Mouse (Mus musculus) limb, embryonic 12.5 days (tissue): ENCODE measurements at regions not wholly inside any gene's neighbourhood (a gene's known extent, or its start where the extent isn't known, plus 50 kb on each side); places are given as distances from the start of the nearest gene placed in this dataset.

ENCODE experiments used
- ATAC-seq: fragments of 200-750 bp; cut with Nextera tagmentation; 2 replicates; pipeline ENCODE4 v1.8.0; 2017; ENCODE audit warnings: low read depth, moderate TSS enrichment; ENCODE audit not compliant: insufficient number of reproducible peaks, insufficient read depth, low FRiP score, low TSS enrichment
- H3K27ac ChIP-seq: fragments of 300-500 bp; sonication (generic); 2 replicates; pipeline ENCODE4 v1.5.1; 2016; ENCODE audit warnings: mild to moderate bottlenecking, moderate library complexity
- H3K27me3 ChIP-seq: fragments of 300-500 bp; sonication (generic); 2 replicates; pipeline ENCODE4 v1.6.1; 2016; ENCODE audit warnings: mild to moderate bottlenecking, moderate library complexity
- H3K36me3 ChIP-seq: fragments of 300-500 bp; sonication (generic); 2 replicates; pipeline ENCODE4 v1.6.1; 2016; ENCODE audit warnings: mild to moderate bottlenecking, moderate library complexity
- H3K4me1 ChIP-seq: fragments of 300-500 bp; sonication (generic); replicated peaks from 2 replicates; pipeline ENCODE4 v1.6.1; 2016
- H3K4me2 ChIP-seq: fragments of 300-500 bp; sonication (generic); 2 replicates; pipeline ENCODE4 v1.6.1; 2016; ENCODE audit warnings: mild to moderate bottlenecking, moderate library complexity
- H3K4me3 ChIP-seq: fragments of 300-500 bp; sonication (generic); replicated peaks from 2 replicates; pipeline ENCODE4 v1.5.1; 2016; ENCODE audit warnings: mild to moderate bottlenecking
- H3K9ac ChIP-seq: fragments of 300-500 bp; sonication (generic); replicated peaks from 2 replicates; pipeline ENCODE4 v1.6.1; 2016; ENCODE audit warnings: mild to moderate bottlenecking, moderate library complexity
- H3K9me3 ChIP-seq: fragments of 300-500 bp; sonication (generic); 2 replicates; pipeline ENCODE4 v1.6.1; 2016; ENCODE audit warnings: mild to moderate bottlenecking, moderate library complexity
- WGBS: fragments of 180-500 bp; shearing (Covaris S2); methylation state at CpG from one replicate; pipeline ENCODE4 v1.1.7; 2016; 5-methylcytosine and 5-hydroxymethylcytosine counted together

- no peaks in the 10 kb centered on the region for H3K27me3 ChIP-seq
- H3K4me1 ChIP-seq = no peaks in the 10 kb centered on the region
- H3K36me3 ChIP-seq = no peaks in the 10 kb centered on the region
- H3K27ac ChIP-seq = no peak overlapping the region
- no peaks in the 10 kb centered on the region for H3K9me3 ChIP-seq
- H3K9ac ChIP-seq = no peak overlapping the region
- WGBS = 76% methylated on average over 7 of the region's 7 CpGs
- no peak for ATAC-seq
- no peak overlapping the region for H3K4me2 ChIP-seq
- H3K4me3 ChIP-seq = no peak overlapping the region
Measured at GRCm38 (mm10) chr15:36855550-36856131, 151.9 kb downstream of the Zfp706 start.

- no peak overlapping the region for H3K9ac ChIP-seq
- H3K27ac ChIP-seq = no peak overlapping the region
- no peaks in the 10 kb centered on the region for H3K36me3 ChIP-seq
- WGBS = 74% methylated on average over 6 of the region's 6 CpGs
- H3K27me3 ChIP-seq = no peaks in the 10 kb centered on the region
- ATAC-seq = no peak
- H3K4me2 ChIP-seq = no peak overlapping the region
- no peaks in the 10 kb centered on the region for H3K9me3 ChIP-seq
- no peaks in the 10 kb centered on the region for H3K4me1 ChIP-seq
- H3K4me3 ChIP-seq = no peak overlapping the region
Measured at GRCm38 (mm10) chr15:36854900-36855321, 152.7 kb downstream of the Zfp706 start.

- H3K9ac ChIP-seq = no peak overlapping the region
- H3K36me3 ChIP-seq = no peaks in the 10 kb centered on the region
- no peaks in the 10 kb centered on the region for H3K27me3 ChIP-seq
- H3K4me3 ChIP-seq = no peak overlapping the region
- no peak overlapping the region for H3K4me2 ChIP-seq
- 59% methylated on average over 6 of the region's 6 CpGs for WGBS
- H3K9me3 ChIP-seq = no peaks in the 10 kb centered on the region
- ATAC-seq = no peak
- no peaks in the 10 kb centered on the region for H3K4me1 ChIP-seq
- H3K27ac ChIP-seq = no peak overlapping the region
Measured at GRCm38 (mm10) chr15:36852229-36852821, 155.2 kb downstream of the Zfp706 start.

GRCm38 (mm10) chr15:36848238-36848637 is 159.3 kb downstream of the Zfp706 start:
- Histone ChIP-seq H3K27me3 (no peaks in the 10 kb centered on the region), H3K4me1 (no peaks in the 10 kb centered on the region), H3K9me3 (no peaks in the 10 kb centered on the region), H3K4me2 (no peak overlapping the region), H3K27ac (no peak overlapping the region), H3K9ac (no peak overlapping the region), H3K36me3 (no peaks in the 10 kb centered on the region), H3K4me3 (no peak overlapping the region)
- no peak for ATAC-seq
- WGBS = 56% methylated on average over 5 of the region's 5 CpGs

GRCm38 (mm10) chr15:36846806-36847205 is 160.8 kb downstream of the Zfp706 start:
- no peak for ATAC-seq
- WGBS = 81% methylated on average over 9 of the region's 9 CpGs
- Histone ChIP-seq H3K9ac (no peak overlapping the region), H3K4me3 (no peak overlapping the region), H3K36me3 (no peaks in the 10 kb centered on the region), H3K9me3 (no peaks in the 10 kb centered on the region), H3K27ac (no peak overlapping the region), H3K27me3 (no peaks in the 10 kb centered on the region), H3K4me1 (peaks cover 8% of the 10 kb centered on the region; the same call in 1 of the 2 replicates), H3K4me2 (no peak overlapping the region)
